Mouse (Mus musculus): ENCODE data around the gene Ifnz. TPM values are rescaled to one million over a fixed set of nuclear protein-coding genes. Genes with fewer than 3 reads are reported as not detected.
"Not testable (repeated sequence)": the region's sequence is repeated elsewhere in the genome, so short reads cannot be mapped to it uniquely, and the experiment has no call there.

Ifnz gene
- not detected for polyA plus RNA-seq (2012; fragmentation: generic; extraction: Trizol)

- not testable (repeated sequence) for H3K79me2 ChIP-seq (ENCODE audit: control insufficient read depth, insufficient read depth); H3K4me2 ChIP-seq (ENCODE audit: low read depth); H3K27me3 ChIP-seq (ENCODE audit: control insufficient read depth, insufficient read depth, insufficient read length); H3ac ChIP-seq (ENCODE audit: control insufficient read depth, insufficient read length); H3K4me3 ChIP-seq; H3K36me3 ChIP-seq (ENCODE audit: control insufficient read depth, insufficient read depth)
These were observed at the start of gene Ifnz for GRCm38 (mm10) chr4:88781831-88782230. Gene Ifnz, plus strand, starts transcription at chr4:88782131.

GRCm38 (mm10) chr4:88738480-88738879, 43.5 kb upstream of the Ifnz start:
- Histone ChIP-seq H3ac (ENCODE audit: control insufficient read depth, insufficient read length) (no peak overlapping the region), H3K27me3 (ENCODE audit: control insufficient read depth, insufficient read depth, insufficient read length) (no peaks in the 10 kb centered on the region), H3K4me3 (no peak overlapping the region), H3K79me2 (ENCODE audit: control insufficient read depth, insufficient read depth) (no peaks in the 10 kb centered on the region), H3K4me2 (ENCODE audit: low read depth) (no peak overlapping the region), H3K36me3 (ENCODE audit: control insufficient read depth, insufficient read depth) (no peaks in the 10 kb centered on the region)
- no peak for TF ChIP-seq MAX (IDR thresholded peaks at IDR 0.05; ENCODE audit: low read depth)

- Histone ChIP-seq H3K4me2 (ENCODE audit: low read depth) (no peak overlapping the region), H3K79me2 (ENCODE audit: control insufficient read depth, insufficient read depth) (no peaks in the 10 kb centered on the region), H3K4me3 (no peak overlapping the region), H3K36me3 (ENCODE audit: control insufficient read depth, insufficient read depth) (no peaks in the 10 kb centered on the region), H3ac (ENCODE audit: control insufficient read depth, insufficient read length) (no peak overlapping the region), H3K27me3 (ENCODE audit: control insufficient read depth, insufficient read depth, insufficient read length) (no peaks in the 10 kb centered on the region)
- TF ChIP-seq MYOD1 (IDR thresholded peaks at IDR 0.05; ENCODE audit: control insufficient read depth in 1 of 3, insufficient read length in 2 of 3, low read depth in 2 of 3) (no peak), MYOG (IDR thresholded peaks at IDR 0.05; ENCODE audit: control insufficient read depth in 1 of 3, insufficient read depth in 1 of 3, insufficient read length in 2 of 3, low read depth in 2 of 3) (no peak), MAX (IDR thresholded peaks at IDR 0.05; ENCODE audit: low read depth) (no peak), E2F4 (IDR thresholded peaks at IDR 0.05; ENCODE audit: insufficient read depth) (no peak), REST (IDR thresholded peaks at IDR 0.05; ENCODE audit: insufficient read depth, insufficient read length) (no peak), POLR2A (IDR thresholded peaks at IDR 0.05; ENCODE audit: insufficient read length, low read depth) (no peak), CEBPB (IDR thresholded peaks at IDR 0.05; ENCODE audit: insufficient read depth, poor library complexity, severe bottlenecking) (no peak), TCF3 (IDR thresholded peaks at IDR 0.05; ENCODE audit: insufficient read length, low read depth) (no peak)
These were observed 42.9 kb upstream of the Ifnz start for GRCm38 (mm10) chr4:88739036-88739435.

- H3K36me3 ChIP-seq (ENCODE audit: control insufficient read depth, insufficient read depth): no peaks in the 10 kb centered on the region
- no peaks in the 10 kb centered on the region for H3K27me3 ChIP-seq (ENCODE audit: control insufficient read depth, insufficient read depth, insufficient read length)
- H3K79me2 ChIP-seq (ENCODE audit: control insufficient read depth, insufficient read depth): no peaks in the 10 kb centered on the region
- H3ac ChIP-seq (ENCODE audit: control insufficient read depth, insufficient read length): no peak overlapping the region
- H3K4me3 ChIP-seq: no peak overlapping the region
- no peak overlapping the region for H3K4me2 ChIP-seq (ENCODE audit: low read depth)
- TF ChIP-seq MAX (IDR thresholded peaks at IDR 0.05; ENCODE audit: low read depth) (no peak), TCF12 (IDR thresholded peaks at IDR 0.05; ENCODE audit: insufficient read depth, poor library complexity, severe bottlenecking) (no peak), POLR2A (IDR thresholded peaks at IDR 0.05; ENCODE audit: insufficient read length, low read depth) (no peak), CEBPB (IDR thresholded peaks at IDR 0.05; ENCODE audit: insufficient read depth, poor library complexity, severe bottlenecking) (no peak), REST (IDR thresholded peaks at IDR 0.05; ENCODE audit: insufficient read depth, insufficient read length) (no peak), TCF3 (IDR thresholded peaks at IDR 0.05; ENCODE audit: insufficient read length, low read depth) (no peak), POLR2AphosphoS2 (IDR thresholded peaks at IDR 0.05; ENCODE audit: insufficient read length, low read depth) (no peak), USF1 (IDR thresholded peaks at IDR 0.05; ENCODE audit: low read depth) (no peak), MYOD1 (IDR thresholded peaks at IDR 0.05; ENCODE audit: control insufficient read depth in 1 of 3, insufficient read length in 2 of 3, low read depth in 2 of 3) (no peak), SRF (IDR thresholded peaks at IDR 0.05; ENCODE audit: control insufficient read depth, insufficient read length, low read depth) (no peak), MYOG (IDR thresholded peaks at IDR 0.05; ENCODE audit: control insufficient read depth in 1 of 3, insufficient read depth in 1 of 3, insufficient read length in 2 of 3, low read depth in 2 of 3) (no peak), E2F4 (IDR thresholded peaks at IDR 0.05; ENCODE audit: insufficient read depth) (no peak)
These were observed 40.5 kb upstream of the Ifnz start for GRCm38 (mm10) chr4:88741426-88741825.

GRCm38 (mm10) chr4:88742771-88743371, 39.1 kb upstream of the Ifnz start:
- Histone ChIP-seq H3K36me3 (ENCODE audit: control insufficient read depth, insufficient read depth) (no peaks in the 10 kb centered on the region), H3ac (ENCODE audit: control insufficient read depth, insufficient read length) (no peak overlapping the region), H3K79me2 (ENCODE audit: control insufficient read depth, insufficient read depth) (no peaks in the 10 kb centered on the region), H3K4me2 (ENCODE audit: low read depth) (no peak overlapping the region), H3K27me3 (ENCODE audit: control insufficient read depth, insufficient read depth, insufficient read length) (no peaks in the 10 kb centered on the region), H3K4me3 (no peak overlapping the region)
- TF ChIP-seq SRF (IDR thresholded peaks at IDR 0.05; ENCODE audit: control insufficient read depth, insufficient read length, low read depth) (no peak), TCF3 (IDR thresholded peaks at IDR 0.05; ENCODE audit: insufficient read length, low read depth) (no peak), MAX (IDR thresholded peaks at IDR 0.05; ENCODE audit: low read depth) (no peak), CEBPB (IDR thresholded peaks at IDR 0.05; ENCODE audit: insufficient read depth, poor library complexity, severe bottlenecking) (no peak), TCF12 (IDR thresholded peaks at IDR 0.05; ENCODE audit: insufficient read depth, poor library complexity, severe bottlenecking) (no peak)

GRCm38 (mm10) chr4:88744207-88744606, 37.7 kb upstream of the Ifnz start:
- Histone ChIP-seq H3K4me2 (ENCODE audit: low read depth) (no peak overlapping the region), H3K79me2 (ENCODE audit: control insufficient read depth, insufficient read depth) (no peaks in the 10 kb centered on the region), H3K36me3 (ENCODE audit: control insufficient read depth, insufficient read depth) (no peaks in the 10 kb centered on the region), H3K27me3 (ENCODE audit: control insufficient read depth, insufficient read depth, insufficient read length) (no peaks in the 10 kb centered on the region), H3K4me3 (no peak overlapping the region), H3ac (ENCODE audit: control insufficient read depth, insufficient read length) (no peak overlapping the region)
- no peak for TF ChIP-seq CEBPB (IDR thresholded peaks at IDR 0.05; ENCODE audit: insufficient read depth, poor library complexity, severe bottlenecking)
- no peak for TF ChIP-seq TCF12 (IDR thresholded peaks at IDR 0.05; ENCODE audit: insufficient read depth, poor library complexity, severe bottlenecking)
- TF ChIP-seq MYOD1 (IDR thresholded peaks at IDR 0.05; ENCODE audit: control insufficient read depth in 1 of 3, insufficient read length in 2 of 3, low read depth in 2 of 3): no peak

Measured in myocyte (in vitro differentiated cells).